Mouse (Mus musculus) heart, embryonic 14.5 days (tissue): ENCODE results near the gene Cyb5r1. TPM values are rescaled to one million over a fixed set of nuclear protein-coding genes. Genes with fewer than 3 reads are reported as not detected.
"Not testable (repeated sequence)": the region's sequence is repeated elsewhere in the genome, so short reads cannot be mapped to it uniquely, and the experiment has no call there.

Experiments
- ATAC-seq: fragments of 200-750 bp; cut with Nextera tagmentation; 2 replicates; pipeline ENCODE4 v1.8.0; 2017; ENCODE audit warnings: low read depth, moderate TSS enrichment; ENCODE audit not compliant: insufficient number of reproducible peaks, insufficient read depth, low FRiP score
- H3K27ac ChIP-seq, 2 experiments: fragments of 200-500 bp in 1 of 2; fragments of 300-500 bp in 1 of 2; sonication (generic) in 1 of 2; replicated peaks in 1 of 2; 2 replicates each; pipeline ENCODE4 v1.5.1; 2012 to 2014; ENCODE audit warnings: low read depth in 2 of 2, low read length in 2 of 2, control low read depth in 1 of 2, mild to moderate bottlenecking in 1 of 2, mixed read lengths in 1 of 2; ENCODE audit not compliant: control insufficient read depth in 1 of 2, insufficient read depth in 1 of 2
- H3K27me3 ChIP-seq: fragments of 300-500 bp; sonication (generic); 2 replicates; pipeline ENCODE4 v1.6.1; 2014; ENCODE audit warnings: mild to moderate bottlenecking, low read length, control low read depth; ENCODE audit not compliant: control insufficient read depth, insufficient read depth
- H3K36me3 ChIP-seq: fragments of 300-500 bp; sonication (generic); 2 replicates; pipeline ENCODE4 v1.6.1; 2014; ENCODE audit warnings: mild to moderate bottlenecking, control low read depth, low read length, mixed read lengths; ENCODE audit not compliant: control insufficient read depth, insufficient read depth
- H3K4me1 ChIP-seq, 2 experiments: fragments of 200-500 bp in 1 of 2; fragments of 300-500 bp in 1 of 2; sonication (generic) in 1 of 2; 2 replicates each; pipeline ENCODE4 v1.6.1; 2012 to 2014; ENCODE audit warnings: low read length in 2 of 2, control low read depth in 1 of 2, mixed read lengths in 1 of 2; ENCODE audit not compliant: control insufficient read depth in 2 of 2, insufficient read depth in 2 of 2
- H3K4me2 ChIP-seq: fragments of 300-500 bp; sonication (generic); 2 replicates; pipeline ENCODE4 v1.6.1; 2014; ENCODE audit warnings: mild to moderate bottlenecking, low read length
- H3K4me3 ChIP-seq, 2 experiments: fragments of 200-500 bp in 1 of 2; fragments of 300-500 bp in 1 of 2; sonication (generic) in 1 of 2; 2 replicates each; pipeline ENCODE4 v1.5.1; 2012 to 2014; ENCODE audit warnings: low read length in 2 of 2, mild to moderate bottlenecking in 2 of 2, control low read depth in 1 of 2, low read depth in 1 of 2, moderate library complexity in 1 of 2; ENCODE audit not compliant: control insufficient read depth in 1 of 2, insufficient read depth in 1 of 2
- H3K9ac ChIP-seq: fragments of 300-500 bp; sonication (generic); 2 replicates; pipeline ENCODE4 v1.6.1; 2014; ENCODE audit warnings: mild to moderate bottlenecking, low read length
- H3K9me3 ChIP-seq: fragments of 300-500 bp; sonication (generic); 2 replicates; pipeline ENCODE4 v1.6.1; 2016; ENCODE audit warnings: low read length, control low read depth; ENCODE audit not compliant: control insufficient read depth
- WGBS: fragments of 180-500 bp; shearing (Covaris S2); extraction: QIAGEN DNeasy Blood & Tissue Kit; methylation state at CpG from one replicate; pipeline ENCODE4 v1.1.7; 2014; 5-methylcytosine and 5-hydroxymethylcytosine counted together
- polyA plus RNA-seq: library from polyadenylated mRNA; unstranded; fragments of >200 nt; fragmentation: Nextera tagmentation; extraction: Ambion mirVana; gene quantifications from 2 replicates; pipeline ENCODE4 v1.2.1, GENCODE M21; 2014

The Cyb5r1 gene
- polyA plus RNA-seq, 1 experiment from 2014 or later: 40.6 TPM

GRCm38 (mm10) chr1:134448537-134448936 lies 43.2 kb downstream of the Cyb5r1 start:
- ATAC-seq, H3K4me1 ChIP-seq, H3K4me3 ChIP-seq, H3K27me3 ChIP-seq, H3K4me2 ChIP-seq, H3K9me3 ChIP-seq, H3K36me3 ChIP-seq, H3K27ac ChIP-seq, H3K9ac ChIP-seq: not testable (repeated sequence)
- WGBS: 57% methylated on average over 3 of the region's 3 CpGs

GRCm38 (mm10) chr1:134450201-134450600 lies 44.8 kb downstream of the Cyb5r1 start:
- no peak overlapping the region for H3K27ac ChIP-seq
- no peak overlapping the region for H3K4me3 ChIP-seq
- H3K36me3 ChIP-seq: no peaks in the 10 kb centered on the region
- no peak overlapping the region for H3K9ac ChIP-seq
- H3K9me3 ChIP-seq: no peaks in the 10 kb centered on the region
- no peak for ATAC-seq
- no peak overlapping the region for H3K4me2 ChIP-seq
- WGBS: 83% methylated on average over 4 of the region's 4 CpGs
- H3K27me3 ChIP-seq: no peaks in the 10 kb centered on the region
- peaks cover 0 to 6% of the 10 kb centered on the region in 2 experiments; a peak in 1 of 4 replicates for H3K4me1 ChIP-seq

GRCm38 (mm10) chr1:134450986-134451385 lies 45.6 kb downstream of the Cyb5r1 start:
- Histone ChIP-seq H3K4me3 (no peak overlapping the region), H3K27me3 (no peaks in the 10 kb centered on the region), H3K4me1 (peaks cover 0 to 8% of the 10 kb centered on the region in 2 experiments; a peak in 2 of 4 replicates), H3K36me3 (no peaks in the 10 kb centered on the region), H3K9me3 (no peaks in the 10 kb centered on the region), H3K4me2 (no peak overlapping the region), H3K9ac (no peak overlapping the region), H3K27ac (no peak overlapping the region)
- ATAC-seq: no peak
- WGBS: 38% methylated on average over 3 of the region's 3 CpGs

GRCm38 (mm10) chr1:134454904-134455824 lies 49.8 kb downstream of the Cyb5r1 start, which contains the start of gene Klhl12:
Gene Klhl12, plus strand, starts transcription at chr1:134455531.
- peaks cover 17% of the 10 kb centered on the region for H3K36me3 ChIP-seq
- peak; percentile 86 for ATAC-seq
- H3K4me2 ChIP-seq: peak within 1 kb of the TSS; percentile 86
- peak within 1 kb of the TSS; percentile 96 for H3K9ac ChIP-seq
- whole genome bisulfite sequencing: under 1% methylated on average over 61 of the region's 61 CpGs
- H3K4me3 ChIP-seq: peak within 1 kb of the TSS; percentile 65 to 95
- H3K9me3 ChIP-seq: no peaks in the 10 kb centered on the region
- no peaks in the 10 kb centered on the region for H3K27me3 ChIP-seq
- peak within 1 kb of the TSS; percentile 32 to 55; a peak in 3 of 4 replicates for H3K27ac ChIP-seq
- peaks cover 0 to 16% of the 10 kb centered on the region in 2 experiments; a peak in 2 of 4 replicates for H3K4me1 ChIP-seq

- WGBS: 13% methylated on average over 5 of the region's 5 CpGs
- H3K4me3 ChIP-seq: peak overlapping the region; percentile 65 to 95; a peak in 3 of 4 replicates
- H3K36me3 ChIP-seq: peaks cover 26% of the 10 kb centered on the region
- peak overlapping the region; percentile 86 for H3K4me2 ChIP-seq
- peaks cover 0 to 16% of the 10 kb centered on the region in 2 experiments; a peak in 2 of 4 replicates for H3K4me1 ChIP-seq
- H3K9me3 ChIP-seq: no peaks in the 10 kb centered on the region
- no peaks in the 10 kb centered on the region for H3K27me3 ChIP-seq
- H3K27ac ChIP-seq: no peak overlapping the region
- no peak for ATAC-seq
- peak overlapping the region; percentile 96 for H3K9ac ChIP-seq
These were observed 50.7 kb downstream of the Cyb5r1 start for GRCm38 (mm10) chr1:134456060-134456459.

- Histone ChIP-seq H3K4me2 (no peak overlapping the region), H3K4me3 (no peak overlapping the region), H3K27me3 (no peaks in the 10 kb centered on the region), H3K36me3 (peaks cover 44% of the 10 kb centered on the region), H3K9ac (no peak overlapping the region), H3K4me1 (peaks cover 0 to 16% of the 10 kb centered on the region in 2 experiments; a peak in 2 of 4 replicates), H3K27ac (no peak overlapping the region), H3K9me3 (no peaks in the 10 kb centered on the region)
- WGBS: 86% methylated on average over 7 of the region's 7 CpGs
- no peak for ATAC-seq
These were observed 52.9 kb downstream of the Cyb5r1 start for GRCm38 (mm10) chr1:134458139-134458727.

- peaks cover 64% of the 10 kb centered on the region for H3K36me3 ChIP-seq
- H3K9ac ChIP-seq: no peak overlapping the region
- H3K9me3 ChIP-seq: no peaks in the 10 kb centered on the region
- H3K4me3 ChIP-seq: no peak overlapping the region
- H3K27ac ChIP-seq: no peak overlapping the region
- H3K27me3 ChIP-seq: no peaks in the 10 kb centered on the region
- H3K4me1 ChIP-seq: peaks cover 0 to 10% of the 10 kb centered on the region in 2 experiments; a peak in 2 of 4 replicates
- WGBS: 92% methylated on average over 1 of the region's 1 CpGs
- no peak for ATAC-seq
- H3K4me2 ChIP-seq: no peak overlapping the region
These were observed 55.2 kb downstream of the Cyb5r1 start for GRCm38 (mm10) chr1:134460294-134461284.
